Mouse (Mus musculus) liver, adult 2 months (tissue): ENCODE measurements at regions not wholly inside any gene's neighbourhood (a gene's known extent, or its start where the extent isn't known, plus 50 kb on each side); places are given as distances from the start of the nearest gene placed in this dataset.
"Not testable (repeated sequence)": the region's sequence is repeated elsewhere in the genome, so short reads cannot be mapped to it uniquely, and the experiment has no call there.

ENCODE experiments used
- DNase-seq: peaks from one replicate; pipeline ENCODE4 v3.0.0-alpha.2; 2011; ENCODE audit warnings: low read depth, low spot score; ENCODE audit errors: extremely low read depth
- H3K27ac ChIP-seq: fragments of 200-500 bp; replicated peaks from 2 replicates; pipeline ENCODE4 v1.5.1; 2012; ENCODE audit warnings: low read depth, mild to moderate bottlenecking, control low read depth, inconsistent platforms, low read length; ENCODE audit not compliant: insufficient read depth
- H3K27me3 ChIP-seq: fragments of 200-500 bp; 2 replicates; pipeline ENCODE4 v1.6.1; 2012; ENCODE audit warnings: mild to moderate bottlenecking, moderate library complexity, low read length, inconsistent platforms; ENCODE audit not compliant: control insufficient read depth, insufficient read depth
- H3K36me3 ChIP-seq: fragments of 200-500 bp; 2 replicates; pipeline ENCODE4 v1.6.1; 2012; ENCODE audit warnings: low read length, inconsistent platforms; ENCODE audit not compliant: control insufficient read depth, insufficient read depth
- H3K4me1 ChIP-seq: fragments of 200-500 bp; 2 replicates; pipeline ENCODE4 v1.6.1; 2011; ENCODE audit warnings: low read length; ENCODE audit not compliant: control insufficient read depth, insufficient read depth
- H3K4me3 ChIP-seq: fragments of 200-500 bp; 2 replicates; pipeline ENCODE4 v1.5.1; 2011; ENCODE audit warnings: low read depth, mild to moderate bottlenecking, control low read depth, low read length, moderate library complexity; ENCODE audit not compliant: insufficient read depth
- H3K79me2 ChIP-seq: fragments of 200-500 bp; 2 replicates; pipeline ENCODE4 v1.6.1; 2012; ENCODE audit warnings: inconsistent platforms, mild to moderate bottlenecking, low read length, moderate library complexity; ENCODE audit not compliant: control insufficient read depth, insufficient read depth
- H3K9ac ChIP-seq: fragments of 200-500 bp; 2 replicates; pipeline ENCODE4 v1.6.1; 2012; ENCODE audit warnings: low read depth, mild to moderate bottlenecking, control low read depth, inconsistent platforms, low read length
- CTCF ChIP-seq: fragments of 200-500 bp; IDR thresholded peaks from 2 replicates; pipeline ENCODE4 v1.5.1; 2011; ENCODE audit warnings: low read depth, low read length, control low read depth
- POLR2A ChIP-seq: fragments of 200-500 bp; IDR thresholded peaks from 2 replicates; pipeline ENCODE4 v1.6.1; 2011; ENCODE audit warnings: low read length, control low read depth; ENCODE audit not compliant: insufficient read depth; ENCODE audit errors: extremely low read depth
- WGBS: fragments of 180-500 bp; shearing (Covaris S2); methylation state at CpG from one replicate; pipeline ENCODE4 v1.1.7; 2018; 5-methylcytosine and 5-hydroxymethylcytosine counted together

DNA sequence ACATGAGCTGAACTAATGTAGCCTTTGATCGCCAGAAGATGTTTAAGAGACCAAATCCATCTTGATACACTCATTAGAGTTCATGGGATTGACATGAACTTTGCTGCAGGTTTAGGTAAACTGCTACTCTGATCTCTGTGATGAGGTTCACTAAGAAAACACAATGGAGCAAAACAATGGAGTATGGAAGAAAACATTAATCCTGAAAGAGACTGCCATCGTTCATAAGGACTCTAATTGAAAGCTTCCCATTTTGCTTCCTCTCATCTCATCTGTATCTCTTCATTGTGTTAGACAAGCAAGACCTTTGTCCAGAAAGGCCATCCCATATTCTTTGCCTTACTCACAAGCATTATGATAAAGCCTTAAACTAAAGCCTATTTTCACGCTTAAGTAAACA, 110.0 kb upstream of the Gm21293 start:
- no peak for DNase-seq
- no peak overlapping the region for H3K27ac ChIP-seq
- H3K36me3 ChIP-seq, result no peaks in the 10 kb centered on the region
- no peak overlapping the region for H3K9ac ChIP-seq
- H3K4me1 ChIP-seq, result no peaks in the 10 kb centered on the region
- no peak overlapping the region for H3K4me3 ChIP-seq
- TF ChIP-seq CTCF (no peak), POLR2A (no peak)
- no peaks in the 10 kb centered on the region for H3K79me2 ChIP-seq
- H3K27me3 ChIP-seq, result no peaks in the 10 kb centered on the region
- 72% methylated on average over 3 of the region's 3 CpGs for WGBS

DNA sequence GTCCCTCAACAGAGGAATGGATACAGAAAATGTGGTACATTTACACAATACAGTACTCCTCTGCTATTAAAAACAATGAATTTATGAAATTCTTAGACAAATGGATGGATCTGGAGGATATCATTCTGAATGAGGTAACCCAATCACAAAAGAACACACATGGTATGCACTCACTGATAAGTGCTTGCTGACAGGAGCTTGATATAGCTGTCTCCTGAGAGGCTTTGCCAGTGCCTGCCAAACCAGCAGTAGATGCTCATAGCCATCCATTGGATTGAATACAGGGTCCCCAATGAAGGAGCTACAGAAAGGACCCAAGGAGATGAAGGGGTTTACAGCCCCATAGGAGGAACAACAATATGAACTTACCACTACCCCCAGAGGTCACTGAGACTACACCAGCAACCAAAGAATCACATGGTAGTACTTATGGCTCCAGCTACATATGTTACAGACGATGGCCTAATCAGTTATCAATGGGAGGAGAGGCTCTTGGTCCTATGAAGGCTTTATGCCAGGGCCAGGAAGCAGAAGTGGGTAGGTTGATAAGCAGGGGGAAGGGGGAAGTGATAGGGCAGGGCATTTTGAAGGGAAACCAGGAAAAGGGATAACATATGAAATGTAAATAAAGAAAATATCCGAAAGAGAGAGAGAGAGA, 100.9 kb upstream of the Gm21293 start:
- H3K4me3 ChIP-seq, H3K9ac ChIP-seq, H3K27ac ChIP-seq, H3K79me2 ChIP-seq, DNase-seq, H3K27me3 ChIP-seq, H3K36me3 ChIP-seq, H3K4me1 ChIP-seq: not testable (repeated sequence)
- WGBS, result 51% methylated on average over 2 of the region's 2 CpGs

- Histone ChIP-seq H3K9ac (no peak overlapping the region), H3K27me3 (no peaks in the 10 kb centered on the region), H3K27ac (no peak overlapping the region), H3K4me1 (no peaks in the 10 kb centered on the region), H3K4me3 (no peak overlapping the region), H3K79me2 (no peaks in the 10 kb centered on the region), H3K36me3 (no peaks in the 10 kb centered on the region)
- no peak for TF ChIP-seq POLR2A
- no peak for TF ChIP-seq CTCF
- DNase-seq, result no peak
- WGBS, result 58% methylated on average over 1 of the region's 1 CpGs
These were observed 100.4 kb upstream of the Gm21293 start for GRCm38 (mm10) chr10:104042387-104042775.

DNA sequence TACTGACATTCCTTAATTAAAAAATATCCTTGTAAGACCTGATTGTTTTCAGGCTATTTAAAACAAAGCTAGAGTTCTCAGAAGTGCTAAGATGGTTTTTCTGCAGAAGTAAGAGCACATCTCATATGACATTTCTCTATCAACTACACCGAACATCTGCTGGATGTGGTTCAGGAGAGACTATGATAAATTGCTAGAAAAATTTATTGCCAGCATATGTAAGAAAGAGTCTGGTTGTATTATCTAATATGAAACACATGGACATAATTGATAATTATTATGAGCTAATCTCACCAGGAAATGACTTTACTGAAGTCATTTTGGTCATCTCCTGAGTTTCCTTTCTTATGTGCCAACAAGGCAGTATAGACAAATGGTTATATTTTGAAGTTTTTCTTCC, 99.2 kb upstream of the Gm21293 start:
- Histone ChIP-seq H3K4me3 (no peak overlapping the region), H3K27me3 (no peaks in the 10 kb centered on the region), H3K36me3 (no peaks in the 10 kb centered on the region), H3K4me1 (no peaks in the 10 kb centered on the region), H3K79me2 (no peaks in the 10 kb centered on the region), H3K9ac (no peak overlapping the region), H3K27ac (no peak overlapping the region)
- DNase-seq, result no peak
- 68% methylated on average over 1 of the region's 1 CpGs for WGBS
- no peak for TF ChIP-seq POLR2A
- TF ChIP-seq CTCF, result no peak
